Mouse (Mus musculus) adrenal gland, postnatal 25 days (tissue): ENCODE results near the gene Hilpda. TPM values are rescaled to one million over a fixed set of nuclear protein-coding genes. Genes with fewer than 3 reads are reported as not detected.

Experiments
- DNase-seq: peaks from one replicate; pipeline ENCODE4 v3.0.0; 2021; ENCODE audit warnings: mixed read lengths
- total RNA-seq: library from RNA; stranded (reverse); gene quantifications from 2 replicates; pipeline ENCODE4 v1.2.3, GENCODE M21; 2021

Gene Hilpda
- total RNA-seq, 1 experiment from 2014 or later: 7.4 TPM

- peak; percentile 42 for DNase-seq
Measured at GRCm38 (mm10) chr6:29278513-29279267, 6.4 kb downstream of the Hilpda start.

GRCm38 (mm10) chr6:29279293-29279692, 7.0 kb downstream of the Hilpda start, which contains the start of gene Fam71f2:
Fam71f2 (plus strand) TSS chr6:29279593.
- no peak for DNase-seq

DNA sequence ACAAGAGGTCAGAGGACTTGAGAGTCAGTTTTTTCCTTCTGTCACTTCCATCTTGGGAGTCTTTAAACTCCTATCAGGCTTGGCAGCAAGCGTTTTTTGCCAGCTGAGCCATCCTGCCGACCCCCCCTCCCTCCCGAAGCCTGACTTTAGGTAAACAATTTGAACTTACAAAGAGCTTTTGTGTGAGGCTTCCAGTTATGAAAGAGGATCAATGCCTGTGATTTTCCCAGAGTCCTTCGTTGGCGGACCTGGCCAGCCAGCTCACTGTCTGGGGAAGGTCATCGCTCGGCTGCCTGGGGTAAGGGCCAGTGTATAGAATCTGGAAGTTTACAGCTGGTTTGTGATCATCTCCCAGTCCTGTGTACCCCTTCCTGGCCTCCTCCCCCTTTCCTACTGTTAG, 8.4 kb downstream of the Hilpda start:
- no peak for DNase-seq

DNA sequence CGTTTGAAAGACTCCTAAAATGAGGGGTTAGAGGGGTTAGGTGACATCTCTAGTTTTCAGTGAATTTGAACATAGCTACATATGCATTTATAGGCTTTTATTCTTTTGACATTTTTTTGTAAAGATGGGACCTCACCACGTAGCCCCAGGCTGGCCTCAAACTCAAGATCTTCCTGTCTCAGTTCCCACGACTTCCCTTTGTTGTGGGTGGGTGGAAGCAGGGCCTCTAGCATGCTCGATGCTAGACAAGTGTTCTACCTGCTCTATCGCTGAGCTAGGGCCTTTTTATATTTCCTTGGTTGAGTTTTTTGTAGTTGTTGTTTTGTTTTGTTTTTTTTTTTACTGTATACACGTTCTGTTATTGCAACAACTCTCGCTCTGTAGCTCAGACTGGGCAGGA, 14.6 kb downstream of the Hilpda start:
- DNase-seq: no peak

GRCm38 (mm10) chr6:29287481-29287880, 15.2 kb downstream of the Hilpda start:
- no peak for DNase-seq

DNA sequence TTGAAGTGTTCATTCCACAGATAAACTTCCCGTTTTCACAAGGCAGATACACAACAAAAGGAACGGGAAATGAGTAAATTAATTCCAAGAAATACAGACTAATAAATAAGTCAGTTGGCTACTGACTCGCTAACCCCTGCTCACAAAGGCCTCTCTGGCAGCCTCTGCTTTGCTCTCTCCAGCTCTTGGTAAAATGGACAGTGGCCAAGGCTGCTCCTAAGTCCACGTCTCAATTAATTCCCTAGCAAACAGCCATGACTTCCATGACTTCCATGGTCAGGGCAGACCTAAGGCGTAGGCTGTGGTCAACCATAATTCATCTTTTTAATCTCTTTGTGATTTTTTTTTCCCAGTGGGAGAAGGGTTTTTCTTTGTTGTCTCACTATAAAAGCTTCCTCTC, 15.7 kb downstream of the Hilpda start:
- no peak for DNase-seq

- no peak for DNase-seq
Measured at GRCm38 (mm10) chr6:29288651-29289050, 16.4 kb downstream of the Hilpda start.

DNA sequence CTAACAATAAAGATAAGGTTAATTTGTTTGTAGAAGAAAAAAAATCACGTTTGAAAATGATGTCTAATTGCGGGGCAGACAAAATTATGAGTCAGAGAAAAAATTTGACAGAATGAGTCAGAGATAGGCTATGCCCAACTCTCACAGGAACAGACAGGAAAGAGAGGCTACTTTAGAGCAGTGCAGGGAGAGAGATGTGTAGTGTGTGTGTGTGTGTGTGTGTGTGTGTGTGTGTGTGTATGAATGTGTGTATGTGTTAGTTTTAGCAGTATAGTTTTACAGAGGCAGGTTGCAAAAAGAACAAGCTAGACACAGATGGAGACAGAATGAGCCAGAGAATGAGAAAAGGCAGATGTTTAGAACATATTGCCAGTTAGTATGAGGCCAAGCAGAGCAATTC, 26.8 kb downstream of the Hilpda start:
- DNase-seq: no peak

DNA sequence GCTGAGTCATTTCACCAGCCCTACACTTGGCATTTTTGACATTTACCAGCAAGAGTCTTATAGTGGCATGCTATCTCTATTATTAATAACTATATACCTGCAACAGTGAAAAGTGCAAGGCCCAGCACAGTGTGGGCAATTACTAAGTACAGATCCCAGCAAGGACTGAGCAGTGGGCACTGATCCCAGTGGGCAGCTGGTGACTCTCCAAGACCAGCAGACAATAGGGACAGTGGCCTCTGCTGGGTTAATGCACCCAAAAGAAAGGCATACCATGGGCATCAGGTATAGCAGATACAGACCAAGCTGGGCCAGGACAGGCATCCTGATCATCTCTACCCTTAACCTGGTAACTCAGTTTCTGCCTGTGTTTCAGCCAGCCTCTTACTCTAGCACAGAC, 31.0 kb downstream of the Hilpda start:
- DNase-seq: no peak

DNA sequence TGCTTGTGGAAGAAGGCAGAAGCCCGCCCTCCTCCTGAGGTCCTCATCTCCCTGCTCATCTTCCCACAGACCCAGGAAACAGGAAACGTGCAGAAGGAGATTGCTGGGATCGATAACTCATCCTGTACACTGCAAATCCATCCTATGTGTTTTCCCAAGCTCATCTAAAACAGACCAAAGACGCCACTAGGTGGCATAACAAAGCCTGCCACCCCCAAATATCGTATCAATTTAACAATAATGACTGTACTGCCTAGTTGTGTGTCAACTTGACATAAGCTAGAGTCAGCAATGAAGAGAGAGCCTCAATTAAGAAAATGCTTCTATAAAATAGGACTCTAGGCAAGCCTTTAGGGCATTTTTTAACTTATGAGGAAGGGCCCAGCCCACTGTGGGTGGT, 31.4 kb downstream of the Hilpda start:
- DNase-seq: no peak

DNA sequence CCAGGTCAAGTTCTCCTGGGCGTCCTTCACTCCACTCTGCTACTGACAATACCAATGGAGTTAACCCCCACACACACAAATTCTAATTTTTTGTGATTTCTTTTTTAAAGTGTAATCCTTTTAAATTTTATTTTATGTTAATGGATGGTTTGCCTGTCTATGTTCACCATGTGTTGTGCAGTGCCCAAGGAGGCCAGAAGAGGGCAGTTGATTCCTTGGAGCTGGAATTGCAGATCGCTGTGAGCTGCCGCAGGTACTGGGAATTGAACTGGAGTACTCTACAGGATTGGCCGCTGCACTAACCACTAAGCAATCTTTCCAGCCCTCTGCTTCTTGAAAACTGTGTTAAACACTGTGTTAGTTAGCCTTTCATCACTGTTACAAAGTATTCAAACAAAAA, 33.2 kb downstream of the Hilpda start:
- no peak for DNase-seq

- no peak for DNase-seq
Measured at GRCm38 (mm10) chr6:29308846-29309605, 36.7 kb downstream of the Hilpda start.

DNA sequence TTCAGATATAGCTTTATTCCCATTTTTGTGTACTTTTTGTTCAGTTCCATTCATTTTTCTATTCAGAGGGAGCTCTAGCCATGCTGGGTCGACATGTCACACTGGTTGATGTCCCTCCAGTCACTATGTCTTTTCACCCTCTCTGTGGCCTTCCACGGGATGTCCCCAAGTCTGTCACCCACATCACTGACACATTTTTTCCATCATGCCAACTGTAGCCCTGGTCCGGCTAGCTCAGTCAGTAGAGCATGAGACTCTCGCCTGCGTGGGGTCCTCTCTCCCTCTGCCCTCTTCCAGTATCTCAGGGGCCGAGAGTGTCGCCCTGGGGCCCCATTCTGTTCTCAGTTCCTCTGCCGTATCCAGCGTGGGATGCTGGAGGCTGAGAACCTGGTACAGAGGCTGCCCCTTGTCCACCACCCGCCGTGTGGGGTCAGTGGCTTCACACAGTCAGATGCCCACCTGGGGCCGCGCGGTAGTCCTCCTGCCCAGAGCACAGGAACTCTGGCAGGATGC, 41.5 kb downstream of the Hilpda start:
- DNase-seq: no peak

DNA sequence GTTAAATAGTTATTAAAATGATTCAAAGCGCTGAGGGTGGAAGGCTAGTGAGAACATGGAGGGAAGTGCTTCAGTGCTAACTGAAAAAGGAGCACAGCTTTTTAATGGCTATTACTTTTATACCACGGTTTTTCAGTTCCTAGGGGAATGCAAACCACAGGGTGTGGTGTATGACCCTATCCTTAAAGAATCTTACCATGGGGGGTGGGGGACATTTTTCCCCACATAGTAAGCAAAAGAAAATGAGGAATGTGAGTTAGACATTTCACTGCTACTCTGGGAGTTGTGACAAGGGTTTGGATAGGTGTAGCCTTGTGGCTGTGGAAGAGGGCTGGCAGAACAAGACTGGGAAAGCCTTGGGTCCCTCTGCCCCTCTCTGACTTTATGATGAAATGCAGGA, 45.0 kb downstream of the Hilpda start:
- DNase-seq: no peak

DNA sequence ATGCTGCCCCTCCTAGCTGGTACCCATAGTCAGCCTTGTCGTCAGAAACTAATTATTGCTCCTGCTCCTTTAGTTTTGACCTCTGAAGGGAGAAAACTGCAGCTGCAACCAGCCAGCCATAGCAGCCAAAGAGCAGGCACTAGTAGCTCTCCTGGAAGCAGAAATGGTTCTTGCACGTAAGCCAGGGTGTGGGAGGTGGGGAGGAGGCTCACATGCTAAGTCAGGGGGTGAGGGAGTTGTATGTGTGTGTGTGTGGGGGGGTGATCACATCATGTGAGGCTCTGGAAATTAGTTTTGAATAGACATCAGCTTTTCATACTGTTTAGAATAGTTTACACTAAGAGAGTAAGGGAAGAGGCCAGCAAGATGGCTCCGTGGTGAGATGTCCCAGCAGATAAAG, 45.7 kb downstream of the Hilpda start:
- DNase-seq: no peak

GRCm38 (mm10) chr6:29318879-29319278, 46.6 kb downstream of the Hilpda start, which contains the start of gene Fam71f1:
Fam71f1 (plus strand) TSS chr6:29319140.
- peak; percentile 67 for DNase-seq

DNA sequence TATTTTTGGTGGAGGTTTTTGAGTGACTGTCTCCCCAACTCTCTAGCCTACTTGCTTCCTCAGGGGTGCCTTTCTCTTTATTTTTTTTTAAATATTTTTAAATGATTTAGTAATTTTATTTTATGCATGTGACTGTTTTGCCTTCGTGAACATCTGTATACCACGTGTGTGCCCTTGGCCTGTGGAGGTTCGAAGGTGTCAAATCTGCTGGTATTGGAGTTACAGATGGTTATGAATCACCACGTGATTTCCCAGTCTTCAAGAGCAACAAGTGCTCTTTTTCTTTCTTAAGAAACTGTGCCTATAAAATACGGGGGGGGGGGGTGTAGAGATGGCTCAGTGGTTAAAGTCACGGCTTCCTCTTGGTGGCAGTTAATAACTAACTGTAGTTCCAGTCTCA, 49.3 kb downstream of the Hilpda start:
- DNase-seq: no peak

- no peak for DNase-seq
Measured at GRCm38 (mm10) chr6:29322147-29322546, 49.9 kb downstream of the Hilpda start.

- no peak for DNase-seq
Measured at GRCm38 (mm10) chr6:29322735-29323134, 50.4 kb downstream of the Hilpda start.
